Mouse (Mus musculus) olfactory bulb, adult 2 months (tissue): Measurements from ENCODE around the gene Eipr1.

Experiments
- CTCF ChIP-seq: fragments of 200-500 bp; IDR thresholded peaks from 2 replicates; pipeline ENCODE4 v1.5.1; 2012; ENCODE audit warnings: low read depth, mild to moderate bottlenecking, low read length, moderate library complexity; ENCODE audit not compliant: insufficient read depth
- POLR2A ChIP-seq: fragments of 200-500 bp; IDR thresholded peaks from 2 replicates; pipeline ENCODE4 v1.6.1; 2012; ENCODE audit warnings: mild to moderate bottlenecking, low read depth, low read length, moderate library complexity; ENCODE audit not compliant: insufficient read depth

DNA sequence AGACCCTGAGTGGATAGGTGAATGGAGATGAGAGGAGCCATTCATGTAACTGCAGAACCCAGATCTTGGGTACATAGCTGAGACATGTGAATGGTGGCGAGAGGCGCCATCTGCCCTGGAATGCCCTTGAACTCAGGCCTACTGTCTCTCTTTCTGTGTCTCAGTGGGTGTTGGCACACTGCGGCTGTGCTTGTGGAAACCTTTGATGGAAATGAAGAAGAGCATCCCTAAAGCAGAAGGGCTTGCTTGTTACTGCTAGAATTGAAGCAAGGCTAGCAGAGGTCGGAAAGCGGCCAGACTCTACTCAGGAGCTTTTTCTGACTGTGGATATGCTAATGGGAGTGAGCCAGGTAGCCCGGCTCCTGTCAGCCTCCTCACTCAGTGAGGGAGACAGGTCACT lies 50.1 kb downstream of the Eipr1 start:
- TF ChIP-seq CTCF = no peak
- TF ChIP-seq POLR2A = no peak
